Mouse (Mus musculus): ENCODE measurements around the gene Zfp316.

The Zfp316 gene

GRCm38 (mm10) chr5:143284762-143285161 lies 14.9 kb upstream of the Zfp316 start:
- DNase-seq (ENCODE audit: low read depth in 1 of 2, low spot score in 2 of 2), result no peak

GRCm38 (mm10) chr5:143279247-143279646 lies 9.4 kb upstream of the Zfp316 start:
- no peak for DNase-seq (ENCODE audit: low read depth in 1 of 2, low spot score in 2 of 2)

- no peak for DNase-seq (ENCODE audit: low read depth in 1 of 2, low spot score in 2 of 2)
Measured at GRCm38 (mm10) chr5:143275761-143276160, 5.9 kb upstream of the Zfp316 start.

GRCm38 (mm10) chr5:143272540-143273330 lies 2.9 kb upstream of the Zfp316 start:
- DNase-seq (ENCODE audit: low read depth in 1 of 2, low spot score in 2 of 2), result no peak

GRCm38 (mm10) chr5:143272108-143272507 lies 2.3 kb upstream of the Zfp316 start:
- no peak for DNase-seq (ENCODE audit: low read depth in 1 of 2, low spot score in 2 of 2)

GRCm38 (mm10) chr5:143271642-143272041 lies 1.8 kb upstream of the Zfp316 start:
- DNase-seq (ENCODE audit: low read depth in 1 of 2, low spot score in 2 of 2), result no peak

GRCm38 (mm10) chr5:143270151-143270519 lies 313 bp upstream of the Zfp316 start:
- no peak for DNase-seq (ENCODE audit: low read depth in 1 of 2, low spot score in 2 of 2)

- no peak for DNase-seq (ENCODE audit: low read depth in 1 of 2, low spot score in 2 of 2)
Measured at GRCm38 (mm10) chr5:143268985-143269362, 848 bp downstream of the Zfp316 start.

GRCm38 (mm10) chr5:143266794-143267193 lies 3.0 kb downstream of the Zfp316 start:
- DNase-seq (ENCODE audit: low read depth in 1 of 2, low spot score in 2 of 2), result no peak

- DNase-seq (ENCODE audit: low read depth in 1 of 2, low spot score in 2 of 2), result no peak
Measured at GRCm38 (mm10) chr5:143265409-143265808, 4.4 kb downstream of the Zfp316 start.

GRCm38 (mm10) chr5:143264689-143265088 lies 5.1 kb downstream of the Zfp316 start:
- DNase-seq (ENCODE audit: low read depth in 1 of 2, low spot score in 2 of 2), result no peak

GRCm38 (mm10) chr5:143261636-143262035 lies 8.2 kb downstream of the Zfp316 start:
- DNase-seq (ENCODE audit: low read depth in 1 of 2, low spot score in 2 of 2), result no peak

GRCm38 (mm10) chr5:143255802-143256201 lies 14.0 kb downstream of the Zfp316 start:
- no peak for DNase-seq (ENCODE audit: low read depth in 1 of 2, low spot score in 2 of 2)

- DNase-seq (ENCODE audit: low read depth in 1 of 2, low spot score in 2 of 2), result no peak
Measured at GRCm38 (mm10) chr5:143255131-143255519, 14.7 kb downstream of the Zfp316 start.

- no peak for DNase-seq (ENCODE audit: low read depth in 1 of 2, low spot score in 2 of 2)
Measured at GRCm38 (mm10) chr5:143254487-143255130, 15.2 kb downstream of the Zfp316 start.

GRCm38 (mm10) chr5:143253881-143254486 lies 15.8 kb downstream of the Zfp316 start:
- DNase-seq (ENCODE audit: low read depth in 1 of 2, low spot score in 2 of 2), result no peak

- DNase-seq (ENCODE audit: low read depth in 1 of 2, low spot score in 2 of 2), result no peak
Measured at GRCm38 (mm10) chr5:143253186-143253880, 16.5 kb downstream of the Zfp316 start.

- no peak for DNase-seq (ENCODE audit: low read depth in 1 of 2, low spot score in 2 of 2)
Measured at GRCm38 (mm10) chr5:143252791-143253185, 17.0 kb downstream of the Zfp316 start.

GRCm38 (mm10) chr5:143252039-143252438 lies 17.8 kb downstream of the Zfp316 start:
- no peak for DNase-seq (ENCODE audit: low read depth in 1 of 2, low spot score in 2 of 2)

- DNase-seq (ENCODE audit: low read depth in 1 of 2, low spot score in 2 of 2), result no peak
Measured at GRCm38 (mm10) chr5:143244926-143245325, 24.9 kb downstream of the Zfp316 start.

- no peak for DNase-seq (ENCODE audit: low read depth in 1 of 2, low spot score in 2 of 2)
Measured at GRCm38 (mm10) chr5:143236036-143236435, 33.8 kb downstream of the Zfp316 start.
